Mouse (Mus musculus): ENCODE measurements around the gene Ubtd1. TPM values are rescaled to one million over a fixed set of nuclear protein-coding genes. Genes with fewer than 3 reads are reported as not detected.
A peak's percentile ranks its signal among the peaks of the same experiment; 100 is the strongest.

Gene Ubtd1
- polyA plus RNA-seq (2015; fragmentation: Nextera tagmentation; extraction: Ambion mirVana) = 8.0 and 8.7 TPM in 2 replicates

- Histone ChIP-seq H3K4me1 (replicated peaks; ENCODE audit: control insufficient read depth, insufficient read depth, low read length) (peaks cover 14% of the 10 kb centered on the region), H3K4me2 (ENCODE audit: low read length) (peak within 1 kb of the TSS; percentile 99), H3K9ac (replicated peaks; ENCODE audit: low read depth, low read length) (peak within 1 kb of the TSS; percentile 83), H3K9me3 (ENCODE audit: control insufficient read depth, low read length) (no peaks in the 10 kb centered on the region), H3K27me3 (replicated peaks; ENCODE audit: control insufficient read depth, insufficient read depth, low read length) (peaks cover 3% of the 10 kb centered on the region; the same call in 1 of the 2 replicates), H3K4me3 (replicated peaks; ENCODE audit: low read length) (peak within 1 kb of the TSS; percentile 98), H3K27ac (ENCODE audit: low read length) (peak within 1 kb of the TSS; percentile 84), H3K36me3 (ENCODE audit: control insufficient read depth, insufficient read depth) (no peaks in the 10 kb centered on the region)
- no peak for ATAC-seq
- under 1% methylated on average over 33 of the region's 33 CpGs for WGBS
Measured at GRCm38 (mm10) chr19:41981595-41981927, at the start of gene Ubtd1. Gene Ubtd1 (plus strand): TSS chr19:41981763.

DNA sequence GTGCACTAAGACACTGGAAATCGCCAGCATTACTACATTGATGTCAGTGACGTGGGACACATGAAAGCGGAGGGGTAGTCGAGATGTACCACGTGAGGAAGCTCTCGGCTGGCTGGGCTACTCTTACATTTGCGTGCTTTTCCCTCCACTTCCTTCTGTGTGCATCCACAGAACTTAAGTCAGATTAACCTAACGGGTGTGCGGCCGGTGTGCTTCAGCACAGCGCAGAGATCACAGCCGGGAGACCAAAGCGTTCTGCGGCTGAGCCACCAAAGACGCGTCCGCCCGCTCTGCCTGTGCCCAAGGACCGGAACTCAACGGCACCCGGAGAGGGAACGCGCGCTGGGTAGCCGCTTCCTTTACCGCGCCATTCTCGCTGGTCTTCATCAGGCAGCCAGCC is 48.9 kb upstream of the Ubtd1 start:
- Histone ChIP-seq H3K27me3 (replicated peaks; ENCODE audit: control insufficient read depth, insufficient read depth, low read length) (no peaks in the 10 kb centered on the region), H3K9ac (replicated peaks; ENCODE audit: low read depth, low read length) (peak overlapping the region; percentile 66)
- ATAC-seq = peak; percentile 18

DNA sequence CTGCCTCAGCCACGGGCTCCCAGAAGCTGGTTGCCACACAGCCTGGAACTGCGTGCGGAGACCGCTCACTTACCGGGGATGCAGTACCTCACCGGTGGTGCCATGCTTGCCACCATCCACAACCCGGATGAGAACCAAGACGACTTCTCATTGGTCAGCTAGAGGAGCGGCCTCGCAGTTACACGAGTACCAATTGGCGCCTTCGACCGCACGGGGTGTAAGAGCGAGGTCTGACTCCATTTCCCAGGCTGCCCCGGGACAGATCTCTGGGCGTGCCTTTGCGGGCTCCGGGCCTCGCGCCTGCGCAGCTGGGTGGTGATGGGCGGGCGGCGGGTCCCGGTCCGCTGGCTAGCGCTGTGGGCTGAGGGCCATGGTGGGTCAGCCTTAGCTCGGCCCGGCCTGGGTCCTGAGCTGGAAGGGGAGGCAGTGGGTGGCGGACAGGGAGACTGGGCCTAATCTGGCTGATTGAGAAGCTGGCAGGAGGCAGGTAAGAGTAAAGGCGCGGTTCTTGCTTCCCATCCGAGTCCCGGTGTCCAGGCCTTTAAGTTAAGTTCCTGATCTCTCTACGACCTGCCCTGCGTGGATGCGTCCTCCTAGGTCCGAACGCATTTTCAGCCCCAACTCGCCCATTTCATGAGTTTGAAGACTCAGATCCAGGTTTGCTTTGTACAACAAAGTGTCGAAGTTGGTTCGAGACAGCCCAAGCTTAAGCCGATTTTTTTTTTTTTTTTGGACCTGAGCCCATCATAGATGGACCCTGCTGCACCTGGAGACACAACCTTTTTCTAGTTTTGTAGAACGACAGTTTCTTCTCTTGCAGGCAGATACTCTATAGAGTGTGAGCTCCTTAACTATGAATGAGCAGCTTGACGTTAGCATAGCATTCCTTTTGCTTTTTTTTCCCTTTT is 48.1 kb upstream of the Ubtd1 start, which contains the start of the genes Exosc1 and Zdhhc16:
Gene Exosc1, minus strand, starts transcription at position 245 of the 908 bp plus-strand sequence.
Gene Zdhhc16, plus strand, starts transcription at position 302 of the 908 bp plus-strand sequence.
- Histone ChIP-seq H3K9me3 (ENCODE audit: control insufficient read depth, low read length) (no peaks in the 10 kb centered on the region), H3K27me3 (replicated peaks; ENCODE audit: control insufficient read depth, insufficient read depth, low read length) (no peaks in the 10 kb centered on the region), H3K4me3 (replicated peaks; ENCODE audit: low read length) (peak within 1 kb of the TSS; percentile 97), H3K9ac (replicated peaks; ENCODE audit: low read depth, low read length) (peak within 1 kb of the TSS; percentile 88), H3K36me3 (ENCODE audit: control insufficient read depth, insufficient read depth) (peaks cover 5% of the 10 kb centered on the region), H3K4me1 (replicated peaks; ENCODE audit: control insufficient read depth, insufficient read depth, low read length) (peaks cover 19% of the 10 kb centered on the region), H3K4me2 (ENCODE audit: low read length) (peak within 1 kb of the TSS; percentile 93), H3K27ac (ENCODE audit: low read length) (peak within 1 kb of the TSS; percentile 31)
- WGBS = under 1% methylated on average over 47 of the region's 47 CpGs
- ATAC-seq = peak; percentile 100

More for the DNA sequence above, 48.9 kb upstream of the Ubtd1 start:
- Histone ChIP-seq H3K4me2 (ENCODE audit: low read length) (peak overlapping the region; percentile 93), H3K36me3 (ENCODE audit: control insufficient read depth, insufficient read depth) (peaks cover 5% of the 10 kb centered on the region; the same call in 1 of the 2 replicates), H3K4me1 (replicated peaks; ENCODE audit: control insufficient read depth, insufficient read depth, low read length) (peaks cover 19% of the 10 kb centered on the region), H3K27ac (ENCODE audit: low read length) (peak overlapping the region; percentile 31), H3K9me3 (ENCODE audit: control insufficient read depth, low read length) (no peaks in the 10 kb centered on the region), H3K4me3 (replicated peaks; ENCODE audit: low read length) (peak overlapping the region; percentile 97)
- WGBS = 0% methylated on average over 28 of the region's 28 CpGs

DNA sequence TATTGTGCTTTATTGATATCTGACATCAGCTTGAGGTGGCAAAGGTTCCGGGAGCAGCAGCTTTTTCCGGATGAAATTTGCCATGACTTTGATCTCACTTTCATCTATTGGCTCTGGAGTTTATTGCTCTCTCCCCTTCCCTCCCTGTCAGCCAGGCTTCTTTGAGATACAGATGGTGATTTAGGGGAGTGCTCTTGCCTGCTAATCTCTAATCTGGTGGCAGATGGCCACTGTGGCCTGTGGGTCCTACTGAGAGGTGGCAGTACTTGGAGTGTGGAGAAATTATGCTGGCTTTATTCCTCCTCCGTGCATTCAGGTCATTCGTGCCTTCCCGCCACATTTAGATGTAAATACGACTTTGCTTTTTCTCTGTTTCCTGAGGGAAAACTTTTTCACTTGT is 47.4 kb upstream of the Ubtd1 start:
- Histone ChIP-seq H3K4me3 (replicated peaks; ENCODE audit: low read length) (peak overlapping the region; percentile 97), H3K4me1 (replicated peaks; ENCODE audit: control insufficient read depth, insufficient read depth, low read length) (peaks cover 19% of the 10 kb centered on the region), H3K9ac (replicated peaks; ENCODE audit: low read depth, low read length) (peak overlapping the region; percentile 88), H3K9me3 (ENCODE audit: control insufficient read depth, low read length) (no peaks in the 10 kb centered on the region), H3K4me2 (ENCODE audit: low read length) (peak overlapping the region; percentile 90), H3K27ac (ENCODE audit: low read length) (no peak overlapping the region), H3K27me3 (replicated peaks; ENCODE audit: control insufficient read depth, insufficient read depth, low read length) (no peaks in the 10 kb centered on the region), H3K36me3 (ENCODE audit: control insufficient read depth, insufficient read depth) (peaks cover 10% of the 10 kb centered on the region)
- 24% methylated on average over 6 of the region's 6 CpGs for WGBS
- no peak for ATAC-seq

GRCm38 (mm10) chr19:41935921-41936320 is 45.6 kb upstream of the Ubtd1 start:
- Histone ChIP-seq H3K4me1 (replicated peaks; ENCODE audit: control insufficient read depth, insufficient read depth, low read length) (peaks cover 19% of the 10 kb centered on the region), H3K27me3 (replicated peaks; ENCODE audit: control insufficient read depth, insufficient read depth, low read length) (no peaks in the 10 kb centered on the region), H3K4me2 (ENCODE audit: low read length) (no peak overlapping the region), H3K4me3 (replicated peaks; ENCODE audit: low read length) (no peak overlapping the region), H3K36me3 (ENCODE audit: control insufficient read depth, insufficient read depth) (peaks cover 15% of the 10 kb centered on the region), H3K9me3 (ENCODE audit: control insufficient read depth, low read length) (no peaks in the 10 kb centered on the region), H3K27ac (ENCODE audit: low read length) (no peak overlapping the region), H3K9ac (replicated peaks; ENCODE audit: low read depth, low read length) (no peak overlapping the region)
- ATAC-seq = no peak
- WGBS = 90% methylated on average over 1 of the region's 1 CpGs

GRCm38 (mm10) chr19:41938539-41938938 is 43.0 kb upstream of the Ubtd1 start:
- 90% methylated on average over 5 of the region's 5 CpGs for WGBS
- no peak for ATAC-seq
- no peak overlapping the region for H3K9ac ChIP-seq (replicated peaks; ENCODE audit: low read depth, low read length)
- H3K4me2 ChIP-seq (ENCODE audit: low read length) = no peak overlapping the region
- no peak overlapping the region for H3K27ac ChIP-seq (ENCODE audit: low read length)
- no peak overlapping the region for H3K4me3 ChIP-seq (replicated peaks; ENCODE audit: low read length)
- no peaks in the 10 kb centered on the region for H3K9me3 ChIP-seq (ENCODE audit: control insufficient read depth, low read length)
- H3K36me3 ChIP-seq (ENCODE audit: control insufficient read depth, insufficient read depth) = peaks cover 26% of the 10 kb centered on the region
- no peaks in the 10 kb centered on the region for H3K27me3 ChIP-seq (replicated peaks; ENCODE audit: control insufficient read depth, insufficient read depth, low read length)
- peaks cover 13% of the 10 kb centered on the region for H3K4me1 ChIP-seq (replicated peaks; ENCODE audit: control insufficient read depth, insufficient read depth, low read length)

DNA sequence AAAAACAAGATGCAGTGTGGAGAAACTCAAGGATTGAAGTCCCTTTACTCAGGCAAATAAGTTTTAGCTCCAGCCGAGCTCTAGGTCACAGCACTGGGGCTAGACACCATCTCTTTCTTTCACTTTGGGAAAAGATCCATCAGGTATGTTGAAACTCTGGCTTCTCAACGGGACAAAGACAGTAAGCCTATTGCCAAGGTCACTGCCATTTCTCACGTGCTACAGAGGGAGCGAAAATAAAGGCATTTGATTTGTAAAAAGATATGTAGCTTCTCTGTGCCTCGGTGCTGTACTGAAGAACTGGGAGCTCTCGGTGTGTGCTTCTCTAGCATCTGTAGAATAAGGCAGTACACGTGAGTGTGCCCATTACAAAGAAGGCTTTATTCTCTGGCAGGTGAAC is 37.7 kb upstream of the Ubtd1 start:
- Histone ChIP-seq H3K9me3 (ENCODE audit: control insufficient read depth, low read length) (no peaks in the 10 kb centered on the region), H3K4me2 (ENCODE audit: low read length) (no peak overlapping the region), H3K4me3 (replicated peaks; ENCODE audit: low read length) (no peak overlapping the region), H3K9ac (replicated peaks; ENCODE audit: low read depth, low read length) (no peak overlapping the region), H3K4me1 (replicated peaks; ENCODE audit: control insufficient read depth, insufficient read depth, low read length) (no peaks in the 10 kb centered on the region), H3K27me3 (replicated peaks; ENCODE audit: control insufficient read depth, insufficient read depth, low read length) (no peaks in the 10 kb centered on the region), H3K27ac (ENCODE audit: low read length) (no peak overlapping the region), H3K36me3 (ENCODE audit: control insufficient read depth, insufficient read depth) (peaks cover 43% of the 10 kb centered on the region)
- ATAC-seq = no peak
- WGBS = 92% methylated on average over 7 of the region's 7 CpGs

DNA sequence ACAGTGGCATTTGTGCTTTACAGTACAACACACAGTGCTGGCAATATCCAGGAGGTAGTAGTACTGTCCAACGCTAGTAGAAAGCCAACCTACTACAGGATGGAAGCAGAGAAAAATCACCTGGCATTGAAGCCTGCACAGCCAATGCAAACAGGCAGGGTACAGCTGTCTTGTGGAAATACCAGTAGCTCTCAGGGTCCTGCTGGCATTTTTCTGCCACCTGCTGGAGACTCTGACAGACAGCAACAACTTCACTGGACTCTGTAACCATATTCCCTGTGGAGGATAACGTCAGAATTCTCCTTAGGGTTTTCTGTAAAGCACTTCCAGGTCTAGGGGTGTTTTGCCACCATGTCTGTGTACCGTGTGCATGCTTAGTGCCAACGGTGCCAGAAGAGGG is 29.3 kb upstream of the Ubtd1 start:
- ATAC-seq = no peak
- 81% methylated on average over 4 of the region's 4 CpGs for WGBS

DNA sequence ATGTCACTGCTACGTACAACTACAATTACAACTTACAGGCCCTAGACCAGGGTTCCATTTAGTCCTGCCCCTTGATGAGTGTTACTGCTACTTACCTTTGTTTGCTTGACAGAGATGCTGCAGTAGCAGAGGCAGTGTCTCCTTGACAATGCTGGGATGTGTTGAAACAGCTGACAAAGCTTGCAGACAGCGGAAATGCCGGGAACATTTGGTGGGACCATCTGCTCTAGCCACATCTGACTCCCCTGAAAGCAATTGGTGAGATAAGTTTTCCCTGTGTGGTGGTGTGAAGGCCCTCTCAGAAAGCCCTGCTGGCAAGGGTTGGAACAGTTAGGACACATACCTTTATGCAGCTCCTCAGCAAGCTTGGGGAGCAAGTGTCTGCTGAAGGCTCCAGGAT is 28.0 kb upstream of the Ubtd1 start:
- no peak for ATAC-seq
- 90% methylated on average over 3 of the region's 3 CpGs for WGBS
- H3K9ac ChIP-seq (replicated peaks; ENCODE audit: low read depth, low read length) = no peak overlapping the region
- H3K4me1 ChIP-seq (replicated peaks; ENCODE audit: control insufficient read depth, insufficient read depth, low read length) = no peaks in the 10 kb centered on the region
- H3K36me3 ChIP-seq (ENCODE audit: control insufficient read depth, insufficient read depth) = peaks cover 31% of the 10 kb centered on the region
- no peak overlapping the region for H3K27ac ChIP-seq (ENCODE audit: low read length)
- H3K4me2 ChIP-seq (ENCODE audit: low read length) = no peak overlapping the region
- no peaks in the 10 kb centered on the region for H3K27me3 ChIP-seq (replicated peaks; ENCODE audit: control insufficient read depth, insufficient read depth, low read length)
- no peak overlapping the region for H3K4me3 ChIP-seq (replicated peaks; ENCODE audit: low read length)
- no peaks in the 10 kb centered on the region for H3K9me3 ChIP-seq (ENCODE audit: control insufficient read depth, low read length)

More for the DNA sequence above, 29.3 kb upstream of the Ubtd1 start:
- no peak overlapping the region for H3K4me2 ChIP-seq (ENCODE audit: low read length)
- no peaks in the 10 kb centered on the region for H3K27me3 ChIP-seq (replicated peaks; ENCODE audit: control insufficient read depth, insufficient read depth, low read length)
- no peaks in the 10 kb centered on the region for H3K4me1 ChIP-seq (replicated peaks; ENCODE audit: control insufficient read depth, insufficient read depth, low read length)
- peaks cover 25% of the 10 kb centered on the region for H3K36me3 ChIP-seq (ENCODE audit: control insufficient read depth, insufficient read depth)
- H3K9me3 ChIP-seq (ENCODE audit: control insufficient read depth, low read length) = no peaks in the 10 kb centered on the region
- no peak overlapping the region for H3K4me3 ChIP-seq (replicated peaks; ENCODE audit: low read length)
- no peak overlapping the region for H3K27ac ChIP-seq (ENCODE audit: low read length)
- no peak overlapping the region for H3K9ac ChIP-seq (replicated peaks; ENCODE audit: low read depth, low read length)
